Mouse (Mus musculus) midbrain, embryonic 10.5 days (tissue): ENCODE data around the gene Cldn13. TPM values are rescaled to one million over a fixed set of nuclear protein-coding genes. Genes with fewer than 3 reads are reported as not detected.

Experiments used
- DNase-seq: peaks from one replicate; pipeline ENCODE4 v3.0.0-alpha.2; 2017; ENCODE audit warnings: low spot score
- H3K27ac ChIP-seq: fragments of 300-500 bp; sonication (generic); replicated peaks from 2 replicates; pipeline ENCODE4 v1.5.1; 2016; ENCODE audit warnings: mild to moderate bottlenecking
- H3K27me3 ChIP-seq: fragments of 300-500 bp; sonication (generic); 2 replicates; pipeline ENCODE4 v1.6.1; 2016; ENCODE audit warnings: low read depth, mild to moderate bottlenecking; ENCODE audit not compliant: poor library complexity, severe bottlenecking
- H3K36me3 ChIP-seq: fragments of 300-500 bp; sonication (generic); 2 replicates; pipeline ENCODE4 v1.6.1; 2016; ENCODE audit warnings: mild to moderate bottlenecking, moderate library complexity
- H3K4me1 ChIP-seq: fragments of 300-500 bp; sonication (generic); 2 replicates; pipeline ENCODE4 v1.6.1; 2016
- H3K4me3 ChIP-seq: fragments of 300-500 bp; sonication (generic); 2 replicates; pipeline ENCODE4 v1.5.1; 2016; ENCODE audit warnings: mild to moderate bottlenecking, moderate library complexity
- H3K9me3 ChIP-seq: fragments of 300-500 bp; sonication (generic); replicated peaks from 2 replicates; pipeline ENCODE4 v1.6.1; 2016; ENCODE audit warnings: mild to moderate bottlenecking
- WGBS: fragments of 180-500 bp; shearing (Covaris S2); methylation state at CpG from one replicate; pipeline ENCODE4 v1.1.7; 2016; 5-methylcytosine and 5-hydroxymethylcytosine counted together
- polyA plus RNA-seq: library from polyadenylated mRNA; unstranded; fragments of >200 nt; fragmentation: Nextera tagmentation; extraction: Ambion mirVana; gene quantifications from 2 replicates; pipeline ENCODE4 v1.2.1, GENCODE M21; 2016

Gene Cldn13
- polyA plus RNA-seq, 1 experiment from 2014 or later, result 3.2 TPM

DNA sequence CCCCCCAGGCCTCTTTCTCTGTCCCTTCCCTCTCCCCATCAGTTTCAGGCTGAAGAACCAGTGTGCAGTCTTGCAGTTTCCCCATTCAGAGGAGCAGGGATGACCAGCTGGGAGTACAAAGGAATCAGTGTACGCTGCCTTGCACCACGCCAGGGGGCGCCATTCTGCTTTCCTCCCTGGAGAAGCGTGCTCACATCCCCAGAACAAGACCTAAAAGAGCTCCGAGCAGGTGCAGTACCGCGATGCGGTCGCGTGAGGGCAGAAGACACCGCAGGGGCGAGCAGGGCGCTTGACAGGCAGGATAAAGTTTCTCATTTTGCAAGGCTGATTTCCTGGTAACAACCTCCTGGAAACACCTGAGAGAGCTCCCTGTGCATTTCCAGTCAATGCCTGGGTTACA is 8.2 kb downstream of the Cldn13 start:
- peak; percentile 91 for DNase-seq
- no peak overlapping the region for H3K4me3 ChIP-seq
- H3K27ac ChIP-seq, result no peak overlapping the region; the same call in 1 of the 2 replicates
- under 1% methylated on average over 13 of the region's 13 CpGs for WGBS
- no peaks in the 10 kb centered on the region for H3K36me3 ChIP-seq
- peaks cover 10% of the 10 kb centered on the region for H3K4me1 ChIP-seq
- H3K9me3 ChIP-seq, result no peaks in the 10 kb centered on the region
- H3K27me3 ChIP-seq, result no peaks in the 10 kb centered on the region

DNA sequence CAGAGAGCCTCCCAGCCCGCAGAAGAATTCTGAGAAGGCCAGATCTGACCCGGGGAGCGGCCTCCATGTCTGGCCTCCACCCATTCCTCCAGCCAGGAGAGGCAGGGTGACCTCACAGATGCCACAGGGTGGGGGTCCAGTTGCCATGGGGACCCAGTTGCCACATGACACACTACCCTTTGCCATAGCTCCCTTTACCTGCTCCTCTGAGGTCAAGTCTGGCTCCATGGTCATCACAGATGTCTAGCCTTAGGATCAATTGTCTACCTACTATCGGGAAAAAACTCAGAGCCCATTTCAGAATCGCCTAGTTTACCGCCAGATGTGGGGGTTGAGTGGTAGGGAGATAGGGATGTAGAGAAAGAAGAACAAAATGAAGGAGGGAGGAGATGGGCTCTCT is 8.7 kb downstream of the Cldn13 start, which contains the start of gene Tmem270:
Gene Tmem270, minus strand, starts transcription at position 101 of the 400 bp plus-strand sequence.
- H3K9me3 ChIP-seq, result no peaks in the 10 kb centered on the region
- H3K27ac ChIP-seq, result peak within 1 kb of the TSS; percentile 2; the same call in 1 of the 2 replicates
- WGBS, result 73% methylated on average over 6 of the region's 6 CpGs
- H3K36me3 ChIP-seq, result no peaks in the 10 kb centered on the region
- H3K4me1 ChIP-seq, result peaks cover 11% of the 10 kb centered on the region
- no peaks in the 10 kb centered on the region for H3K27me3 ChIP-seq
- no peak within 1 kb of the TSS for H3K4me3 ChIP-seq
- DNase-seq, result no peak

DNA sequence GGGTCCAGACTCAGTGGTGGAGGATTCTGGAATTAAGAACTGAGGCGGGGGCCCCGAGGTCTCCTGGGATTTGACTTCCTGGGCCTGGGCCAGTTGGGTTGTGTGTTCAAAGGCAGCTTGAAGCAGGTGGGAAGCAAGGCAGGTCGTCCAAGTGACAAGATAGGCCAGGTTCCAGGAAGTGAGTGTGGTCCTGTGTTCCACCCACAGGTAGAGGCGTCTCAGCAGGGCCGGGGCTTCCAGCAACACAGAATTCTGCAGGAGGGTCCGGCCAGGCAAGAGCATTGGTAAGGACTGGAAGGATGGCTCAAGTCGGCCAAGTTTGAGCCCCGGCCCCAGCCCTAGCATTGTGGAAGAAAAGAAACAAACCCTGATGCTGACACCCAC is 13.7 kb downstream of the Cldn13 start:
- Histone ChIP-seq H3K36me3 (no peaks in the 10 kb centered on the region), H3K9me3 (no peaks in the 10 kb centered on the region), H3K4me3 (no peak overlapping the region), H3K27me3 (no peaks in the 10 kb centered on the region; the same call in 1 of the 2 replicates), H3K4me1 (peaks cover 9% of the 10 kb centered on the region), H3K27ac (no peak overlapping the region)
- DNase-seq, result no peak
- WGBS, result 73% methylated on average over 8 of the region's 8 CpGs

DNA sequence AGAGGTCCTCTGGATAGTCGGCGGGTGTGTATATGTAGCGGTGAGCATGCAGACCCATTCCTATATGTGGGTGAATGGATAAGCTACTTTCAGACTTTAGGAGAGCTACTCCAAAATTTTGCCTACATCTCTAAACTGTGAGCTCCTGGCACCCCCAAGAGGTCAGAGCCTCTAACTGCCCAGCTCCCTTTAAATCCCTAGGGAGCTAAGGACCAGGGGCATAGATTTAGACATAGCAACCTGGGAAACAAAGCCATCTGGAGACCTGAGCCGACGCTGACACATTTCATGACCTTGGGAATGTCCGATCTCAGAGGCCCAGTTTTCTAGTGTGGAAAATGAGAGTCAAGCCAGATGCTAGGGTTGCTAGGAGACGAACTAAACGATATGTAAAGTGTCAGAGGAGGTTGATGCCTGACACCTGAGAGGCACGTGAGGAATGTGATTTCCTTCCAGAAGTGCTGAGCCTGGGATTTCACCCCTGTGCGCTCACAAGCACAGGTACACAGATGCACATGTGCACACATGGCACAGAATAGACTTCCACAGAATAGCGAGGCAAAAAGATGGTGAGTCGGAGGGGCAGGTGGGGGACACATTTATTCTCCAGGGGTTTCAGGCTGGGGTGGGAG is 14.2 kb downstream of the Cldn13 start:
- no peak overlapping the region for H3K4me3 ChIP-seq
- peak; percentile 22 for DNase-seq
- no peak overlapping the region for H3K27ac ChIP-seq
- H3K36me3 ChIP-seq, result no peaks in the 10 kb centered on the region
- 0 out of 2 replicates have a peak, but pooled peaks cover 6% of the 10 kb centered on the region for H3K4me1 ChIP-seq
- H3K9me3 ChIP-seq, result no peaks in the 10 kb centered on the region
- 55% methylated on average over 12 of the region's 12 CpGs for WGBS
- H3K27me3 ChIP-seq, result no peaks in the 10 kb centered on the region; the same call in 1 of the 2 replicates

DNA sequence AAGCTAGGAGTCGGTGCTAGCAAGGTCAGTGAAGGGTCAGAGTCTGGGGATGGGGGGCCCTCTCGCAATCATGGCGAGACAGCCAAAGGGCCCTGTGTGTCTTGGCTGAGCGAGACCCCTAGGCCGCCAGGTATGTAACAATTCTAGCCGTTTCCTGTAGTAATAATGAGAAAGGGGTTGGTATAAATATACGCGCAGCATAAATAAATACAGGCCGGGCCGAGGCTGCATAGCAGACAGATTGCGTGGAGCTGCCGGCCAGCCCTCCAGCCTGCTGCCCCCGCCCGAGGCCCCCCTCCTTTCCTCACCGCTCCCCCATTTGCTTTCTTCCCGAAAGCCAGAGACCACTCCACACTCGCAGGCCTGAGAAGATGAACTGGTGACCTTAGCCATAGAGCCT is 17.7 kb downstream of the Cldn13 start:
- no peak overlapping the region for H3K27ac ChIP-seq
- DNase-seq, result no peak
- 88% methylated on average over 17 of the region's 17 CpGs for WGBS
- no peak overlapping the region for H3K4me3 ChIP-seq
- H3K36me3 ChIP-seq, result no peaks in the 10 kb centered on the region
- H3K27me3 ChIP-seq, result no peaks in the 10 kb centered on the region; the same call in 1 of the 2 replicates
- H3K4me1 ChIP-seq, result 0 out of 2 replicates have a peak, but pooled peaks cover 6% of the 10 kb centered on the region
- H3K9me3 ChIP-seq, result no peaks in the 10 kb centered on the region

DNA sequence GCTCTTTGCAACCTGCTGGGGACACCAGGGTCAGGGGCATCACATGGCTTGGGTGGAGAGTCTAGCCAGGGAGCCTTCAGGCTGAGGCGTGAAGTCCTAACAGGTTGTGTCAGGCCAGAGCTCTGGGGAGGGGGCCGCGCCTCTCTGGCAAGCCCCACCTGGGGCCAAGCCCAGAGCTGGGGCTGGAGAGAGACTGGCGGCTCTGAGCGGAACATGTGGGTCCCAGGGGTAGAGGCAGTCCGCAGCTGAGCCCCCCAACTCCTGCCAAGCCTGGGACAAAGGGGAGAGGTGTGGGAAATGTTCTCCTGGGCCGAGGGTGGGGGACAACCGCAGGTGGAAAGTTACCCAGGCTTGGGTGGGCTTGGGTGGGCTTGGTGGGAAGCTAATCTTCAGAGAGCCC is 18.4 kb downstream of the Cldn13 start:
- H3K27ac ChIP-seq, result no peak overlapping the region
- 83% methylated on average over 8 of the region's 8 CpGs for WGBS
- 0 out of 2 replicates have a peak, but pooled peaks cover 6% of the 10 kb centered on the region for H3K4me1 ChIP-seq
- no peaks in the 10 kb centered on the region; the same call in 1 of the 2 replicates for H3K27me3 ChIP-seq
- no peaks in the 10 kb centered on the region for H3K36me3 ChIP-seq
- no peak for DNase-seq
- H3K9me3 ChIP-seq, result no peaks in the 10 kb centered on the region
- no peak overlapping the region for H3K4me3 ChIP-seq

DNA sequence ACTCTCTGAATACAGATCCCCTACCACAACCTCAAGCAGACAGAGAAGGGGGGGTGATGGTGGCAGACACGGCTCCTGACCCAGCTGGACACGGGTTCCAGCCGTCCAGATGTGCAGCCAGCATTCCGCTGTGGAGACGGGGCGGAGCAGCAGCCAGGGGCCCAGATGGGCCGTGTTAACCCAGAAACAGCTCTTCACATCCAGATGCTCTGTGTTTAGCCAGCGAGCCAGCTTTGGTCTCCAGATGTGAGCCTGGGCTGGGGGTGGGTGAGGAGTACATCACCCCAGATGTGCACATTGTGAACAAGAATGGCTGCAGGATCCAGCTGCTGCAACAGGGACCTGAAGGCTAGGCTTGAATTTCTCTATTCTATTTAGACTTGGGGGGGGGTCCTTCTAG is 20.0 kb downstream of the Cldn13 start:
- Histone ChIP-seq H3K4me3 (no peak overlapping the region), H3K27ac (no peak overlapping the region), H3K27me3 (no peaks in the 10 kb centered on the region), H3K9me3 (no peaks in the 10 kb centered on the region), H3K36me3 (no peaks in the 10 kb centered on the region), H3K4me1 (no peaks in the 10 kb centered on the region)
- 77% methylated on average over 8 of the region's 8 CpGs for WGBS
- DNase-seq, result peak; percentile 34

DNA sequence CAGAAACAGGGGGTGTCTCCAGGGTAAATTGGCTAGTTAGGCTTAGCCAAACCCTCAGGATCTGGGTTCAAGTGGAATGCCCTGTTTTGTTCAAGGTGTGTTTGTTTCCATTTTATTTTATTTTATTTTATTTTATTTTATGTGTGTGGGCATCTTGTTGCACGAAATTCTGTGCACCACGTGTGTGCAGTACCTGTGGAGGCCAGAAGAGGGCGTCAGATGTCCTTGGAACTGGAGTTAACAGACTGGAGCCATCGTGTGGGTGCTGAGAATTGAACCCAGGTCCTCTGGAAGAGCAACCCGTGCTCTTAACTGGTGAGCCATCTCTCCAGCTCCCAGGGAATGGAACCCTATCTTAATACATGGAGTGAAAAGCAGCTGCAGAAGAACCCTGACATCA is 22.6 kb downstream of the Cldn13 start:
- no peaks in the 10 kb centered on the region for H3K9me3 ChIP-seq
- no peaks in the 10 kb centered on the region for H3K27me3 ChIP-seq
- WGBS, result 74% methylated on average over 5 of the region's 5 CpGs
- no peak overlapping the region for H3K27ac ChIP-seq
- peaks cover 3% of the 10 kb centered on the region for H3K4me1 ChIP-seq
- H3K36me3 ChIP-seq, result no peaks in the 10 kb centered on the region
- H3K4me3 ChIP-seq, result no peak overlapping the region
- DNase-seq, result no peak

DNA sequence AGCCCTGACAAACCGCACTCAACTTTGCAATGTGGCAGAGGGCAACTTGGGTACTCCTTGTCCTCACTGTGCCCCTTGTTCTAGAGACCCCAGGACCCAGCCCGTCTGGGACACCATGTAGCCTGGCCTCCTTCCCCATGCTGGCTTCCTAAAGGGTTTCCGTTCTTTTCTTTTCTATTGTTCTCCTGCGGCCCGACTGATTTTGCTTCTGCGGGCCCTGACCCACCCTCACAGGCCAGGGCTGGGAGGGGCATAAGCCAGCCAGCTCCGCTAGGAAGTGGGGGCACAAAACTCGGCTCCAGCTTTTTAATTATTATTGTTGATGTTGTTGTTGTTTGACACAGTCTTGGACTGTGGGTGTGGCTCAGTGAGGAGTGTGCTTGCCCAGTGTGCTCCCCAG is 23.8 kb downstream of the Cldn13 start:
- DNase-seq, result no peak
- 73% methylated on average over 8 of the region's 8 CpGs for WGBS

DNA sequence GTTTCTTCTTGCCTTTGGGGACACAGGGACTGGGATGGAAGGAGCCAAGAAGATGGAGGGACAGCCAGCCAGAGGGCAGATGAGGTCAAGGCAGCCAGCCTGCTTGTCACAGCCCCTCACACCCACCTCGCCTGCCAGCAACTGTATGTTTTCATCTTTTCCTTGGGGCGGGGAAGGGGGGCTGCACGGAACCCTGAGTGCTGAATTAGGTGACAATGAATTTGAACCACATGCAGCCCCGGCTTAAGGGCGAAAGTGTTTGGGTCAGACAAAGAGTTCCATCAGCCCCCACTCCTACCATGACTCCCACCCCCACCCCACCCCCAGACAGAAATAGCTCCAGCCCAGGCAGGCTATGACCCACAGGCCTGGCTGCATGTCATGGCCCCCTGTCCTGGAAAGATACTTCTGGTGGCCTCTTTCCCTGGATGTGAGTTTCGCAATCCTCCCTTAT is 24.7 kb downstream of the Cldn13 start:
- peaks cover 7% of the 10 kb centered on the region for H3K4me1 ChIP-seq
- H3K27me3 ChIP-seq, result no peaks in the 10 kb centered on the region
- 90% methylated on average over 6 of the region's 6 CpGs for WGBS
- H3K9me3 ChIP-seq, result no peaks in the 10 kb centered on the region
- no peaks in the 10 kb centered on the region for H3K36me3 ChIP-seq
- H3K4me3 ChIP-seq, result no peak overlapping the region
- no peak for DNase-seq
- H3K27ac ChIP-seq, result no peak overlapping the region

More for the DNA sequence above, 23.8 kb downstream of the Cldn13 start:
- Histone ChIP-seq H3K4me1 (peaks cover 7% of the 10 kb centered on the region), H3K27ac (no peak overlapping the region), H3K36me3 (no peaks in the 10 kb centered on the region), H3K4me3 (no peak overlapping the region), H3K27me3 (no peaks in the 10 kb centered on the region), H3K9me3 (no peaks in the 10 kb centered on the region)

DNA sequence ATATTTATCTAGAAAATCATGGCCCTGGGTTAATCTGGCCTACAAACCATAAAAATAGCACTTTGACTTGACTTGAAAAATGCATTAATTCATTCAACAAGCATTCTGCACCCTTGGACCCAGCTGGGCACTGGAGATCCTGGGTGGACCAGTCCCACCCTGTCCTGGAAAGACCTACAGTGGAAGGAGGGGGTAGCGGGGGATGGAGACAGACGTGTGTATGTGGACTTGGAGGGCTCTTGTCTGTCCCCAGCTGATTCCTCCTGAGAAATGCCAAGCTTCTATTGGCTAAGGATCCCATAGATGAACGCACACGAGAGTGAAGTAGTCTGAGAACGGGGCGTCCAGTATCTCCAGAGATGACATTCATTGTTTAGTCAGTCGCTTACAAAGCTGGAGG is 26.8 kb downstream of the Cldn13 start:
- no peak for DNase-seq
- WGBS, result 91% methylated on average over 7 of the region's 7 CpGs

DNA sequence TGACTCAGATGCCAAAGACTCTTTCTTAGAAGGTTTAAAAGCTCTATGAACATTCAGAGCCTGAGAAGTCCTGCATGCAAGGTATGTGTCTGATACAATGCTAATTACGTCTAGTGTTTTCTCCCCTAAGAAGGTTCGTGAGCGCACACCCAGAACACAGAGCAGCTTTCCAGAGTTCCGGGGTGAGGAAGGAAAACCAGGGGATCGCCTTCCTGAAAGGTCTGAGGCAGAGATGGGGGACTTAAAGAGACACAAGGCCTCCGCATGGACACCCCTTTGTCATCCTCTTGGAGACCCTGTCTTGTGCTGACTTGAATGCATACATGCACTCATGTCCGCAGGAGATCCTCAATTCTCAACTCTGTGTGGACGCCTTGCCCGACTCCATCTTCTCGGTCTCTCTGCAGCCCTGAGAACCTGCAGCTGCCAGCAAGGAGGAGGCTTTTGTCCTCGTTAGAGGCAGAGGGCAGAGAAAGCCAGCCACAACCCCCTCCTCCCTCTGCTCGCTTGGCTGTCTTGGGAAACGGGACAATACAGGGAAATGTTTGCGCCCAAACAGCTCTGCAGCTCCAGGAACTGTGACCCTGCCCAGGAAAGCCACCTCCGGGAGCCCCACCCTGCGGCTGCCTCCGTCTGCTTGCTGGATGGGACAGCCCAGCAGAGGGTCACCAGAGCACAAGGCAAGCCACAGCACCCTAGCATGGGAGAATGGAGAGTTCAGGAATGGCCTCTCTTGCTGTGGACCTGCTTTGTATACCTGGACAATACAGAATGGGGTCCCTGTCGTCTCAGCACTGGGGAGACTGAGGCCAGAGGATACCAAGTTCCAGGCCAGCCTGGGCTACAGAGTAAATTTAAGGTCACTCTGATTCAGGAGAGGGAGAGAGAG is 27.6 kb downstream of the Cldn13 start:
- no peak for DNase-seq
- Histone ChIP-seq H3K9me3 (no peaks in the 10 kb centered on the region), H3K4me1 (peaks cover 7% of the 10 kb centered on the region), H3K27me3 (no peaks in the 10 kb centered on the region), H3K4me3 (no peak overlapping the region), H3K36me3 (no peaks in the 10 kb centered on the region), H3K27ac (peak overlapping the region; percentile 19)
- WGBS, result 56% methylated on average over 18 of the region's 18 CpGs

More for the DNA sequence above, 26.8 kb downstream of the Cldn13 start:
- Histone ChIP-seq H3K9me3 (no peaks in the 10 kb centered on the region), H3K27ac (0 out of 2 replicates have a peak overlapping the region, but pooled peaks have one; percentile 19), H3K4me3 (no peak overlapping the region), H3K27me3 (no peaks in the 10 kb centered on the region), H3K36me3 (no peaks in the 10 kb centered on the region), H3K4me1 (peaks cover 7% of the 10 kb centered on the region)

DNA sequence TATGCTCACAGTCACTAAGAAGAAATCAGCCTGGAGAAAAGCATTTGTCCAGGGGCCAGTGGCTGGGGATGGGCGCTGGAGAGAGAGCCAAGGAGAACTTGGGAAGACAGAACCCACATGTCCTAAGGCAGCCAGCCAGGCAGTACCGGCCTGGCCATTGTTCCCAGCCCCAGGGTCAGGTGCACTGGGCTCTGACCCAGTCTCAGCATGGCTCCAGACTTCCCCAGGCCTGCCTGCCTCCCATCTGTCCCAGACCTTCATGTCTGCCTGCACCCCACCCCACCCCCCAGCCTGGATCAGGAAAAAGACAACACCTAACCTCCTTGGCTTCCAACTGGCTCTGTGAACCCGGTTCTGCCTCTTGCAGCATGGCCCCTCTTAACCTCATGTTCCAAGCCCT is 32.2 kb downstream of the Cldn13 start:
- DNase-seq, result no peak
- H3K4me3 ChIP-seq, result no peak overlapping the region
- 73% methylated on average over 3 of the region's 3 CpGs for WGBS
- H3K27ac ChIP-seq, result no peak overlapping the region
- H3K4me1 ChIP-seq, result peaks cover 7% of the 10 kb centered on the region
- no peaks in the 10 kb centered on the region for H3K27me3 ChIP-seq
- 0 out of 2 replicates have a peak, but pooled peaks cover 3% of the 10 kb centered on the region for H3K9me3 ChIP-seq
- no peaks in the 10 kb centered on the region for H3K36me3 ChIP-seq
